Comparison of ENCODE assay signal across 14 mouse cellular contexts in the genomic region with DNA sequence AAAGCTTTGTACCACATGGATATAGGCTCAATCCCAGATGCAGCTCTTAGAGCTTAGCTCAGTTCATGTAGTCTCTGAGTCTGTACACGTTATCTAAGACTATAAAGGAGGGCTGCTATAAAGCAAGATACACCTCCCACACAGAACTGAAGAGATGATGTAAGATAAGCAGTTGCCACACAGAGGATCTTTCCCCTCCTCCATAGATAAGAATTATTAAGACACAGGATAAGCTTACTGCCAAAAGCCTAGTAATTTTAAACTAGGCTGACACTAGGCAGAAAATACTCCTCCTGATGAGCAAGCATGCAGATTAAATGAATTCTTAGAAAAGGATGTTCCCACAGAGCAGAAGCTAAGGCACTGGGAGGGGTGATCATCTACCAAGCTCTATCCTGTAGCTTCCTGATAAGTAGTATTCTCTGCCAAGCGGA. TPM values are rescaled to one million over a fixed set of nuclear protein-coding genes. Genes with fewer than 3 reads are reported as not detected.
DNase-seq lines count a peak whose midpoint lies in the region; ATAC-seq and TF ChIP-seq lines count a peak whose summit lies in the region.
"Had no signal": no experiment of that assay in that cellular context is flagged by ENCODE, and none has a peak within 500 bp of the region (broad histone marks: within the 10 kb centered on the region; RNA-seq: fewer than 3 reads in every experiment).

No protein-coding gene starts in this region.

- no peak overlapping the region for H3K27ac ChIP-seq in liver, embryonic 14.5 days
- H3K27ac ChIP-seq in forebrain, embryonic 14.5 days (ENCODE audit: low read depth, low read length), result no peak overlapping the region
- H3K27ac ChIP-seq: heart, embryonic 13.5 days; limb, embryonic 15.5 days had no signal

- H3K9me3 ChIP-seq in liver, embryonic 14.5 days (ENCODE audit: control insufficient read depth, low read length), result no peaks in the 10 kb centered on the region; the same call in 1 of the 2 replicates
- no peaks in the 10 kb centered on the region for H3K9me3 ChIP-seq in forebrain, embryonic 14.5 days (replicated peaks; ENCODE audit: control insufficient read depth, low read length)
- H3K9me3 ChIP-seq: limb, embryonic 15.5 days had no signal

- H3K36me3 ChIP-seq in liver, embryonic 14.5 days (replicated peaks; ENCODE audit: control insufficient read depth, insufficient read depth, low read depth), result no peaks in the 10 kb centered on the region
- H3K36me3 ChIP-seq in forebrain, embryonic 14.5 days (ENCODE audit: control insufficient read depth, insufficient read depth, low read length), result no peaks in the 10 kb centered on the region

- peaks cover 8 to 15% of the 10 kb centered on the region in 2 experiments; a peak in 3 of 4 replicates for H3K4me1 ChIP-seq in liver, embryonic 14.5 days (replicated peaks; ENCODE audit: control insufficient read depth in 2 of 2, insufficient read depth in 2 of 2, low read length in 1 of 2)
- H3K4me1 ChIP-seq in forebrain, embryonic 14.5 days (ENCODE audit: control insufficient read depth, insufficient read depth, low read length), result peaks cover 11% of the 10 kb centered on the region
- H3K4me1 ChIP-seq: limb, embryonic 15.5 days had no signal

- no peak for TF ChIP-seq CTCF in liver, embryonic 14.5 days (IDR thresholded peaks at IDR 0.05; ENCODE audit: low read depth)

- H3K4me2 ChIP-seq in liver, embryonic 14.5 days (ENCODE audit: low read depth), result peak overlapping the region; percentile 16; the same call in 1 of the 2 replicates
- H3K4me2 ChIP-seq in forebrain, embryonic 14.5 days (ENCODE audit: low read length), result no peak overlapping the region
- H3K4me2 ChIP-seq: heart, embryonic 13.5 days; limb, embryonic 15.5 days had no signal

- H3K27me3 ChIP-seq in liver, embryonic 14.5 days (ENCODE audit: control insufficient read depth, insufficient read depth, low read length), result no peaks in the 10 kb centered on the region
- H3K27me3 ChIP-seq in forebrain, embryonic 14.5 days (replicated peaks; ENCODE audit: control insufficient read depth, insufficient read depth, low read length), result no peaks in the 10 kb centered on the region
- H3K27me3 ChIP-seq: heart, embryonic 13.5 days; limb, embryonic 15.5 days had no signal

- no peak overlapping the region for H3K9ac ChIP-seq in liver, embryonic 14.5 days (replicated peaks)
- no peak overlapping the region for H3K9ac ChIP-seq in forebrain, embryonic 14.5 days (ENCODE audit: low read length)
- H3K9ac ChIP-seq: heart, embryonic 13.5 days; limb, embryonic 15.5 days had no signal

- 0 out of 2 replicates have a peak, but pooled peaks have one; percentile 4 for ATAC-seq in common myeloid progenitor, adult 5-6 weeks (replicated peaks; ENCODE audit: low read depth, poor library complexity, severe bottlenecking)
- peak; percentile 85 for ATAC-seq in liver, embryonic 14.5 days (ENCODE audit: insufficient read depth)
- ATAC-seq in forebrain, embryonic 14.5 days, result no peak
- ATAC-seq: midbrain, embryonic 16.5 days had no signal

- peak; percentile 13 for DNase-seq in lung, postnatal 36 days
- no peak for DNase-seq in lung, adult 18-20 months
- peak; percentile 20 to 39 (median 24) for DNase-seq in liver, embryonic 14.5 days (ENCODE audit: low read depth in 3 of 3, low spot score in 3 of 3)
- no peak for DNase-seq in cerebellum, postnatal 36 days
- no peak for DNase-seq in forebrain, embryonic 14.5 days (ENCODE audit: low spot score)
- no peak for DNase-seq in ovary, postnatal 10 days (ENCODE audit: low spot score)
- DNase-seq: cerebellum, adult 2 months; kidney, postnatal 10 days; right cerebral cortex, postnatal 14 days; thymus, postnatal 4 days had no signal

- no peak overlapping the region for H3K4me3 ChIP-seq in liver, embryonic 14.5 days (ENCODE audit: insufficient read depth in 1 of 2, low read depth in 2 of 2, low read length in 2 of 2)
- no peak overlapping the region for H3K4me3 ChIP-seq in forebrain, embryonic 14.5 days (ENCODE audit: low read depth, low read length)
- H3K4me3 ChIP-seq: heart, embryonic 13.5 days; limb, embryonic 15.5 days had no signal

- peak; percentile 31; the same call in 1 of the 2 replicates for TF ChIP-seq EP300 in liver, embryonic 14.5 days (IDR thresholded peaks at IDR 0.05; ENCODE audit: low read depth)

- WGBS in liver, embryonic 14.5 days (ENCODE audit: insufficient replicate concordance), result 5% methylated on average over 2 of the region's 2 CpGs
- WGBS in forebrain, embryonic 14.5 days, result 86% methylated on average over 2 of the region's 2 CpGs

RNA-seq across cellular contexts. Expression of gene Pdhx, which starts 55.9 kb away (rescaled TPM):
- total RNA-seq in common myeloid progenitor, adult 5-6 weeks (2017), result 21.5 and 37.1 TPM in 2 replicates
- polyA plus RNA-seq in liver, embryonic 14.5 days (2012; rRNA removed), result 11.7 and 16.0 TPM in 2 replicates
- 23.1 and 23.8 TPM in 2 replicates for polyA plus RNA-seq in liver, embryonic 14.5 days (2014; fragmentation: Nextera tagmentation; extraction: Ambion mirVana)
- 63.8 and 67.5 TPM in 2 replicates for polyA plus RNA-seq in forebrain, embryonic 14.5 days (2014; fragmentation: Nextera tagmentation; extraction: Ambion mirVana)

RNA-seq across cellular contexts. Expression of gene Apip, which starts 56.1 kb away (rescaled TPM):
- 27.4 and 52.7 TPM in 2 replicates for total RNA-seq in common myeloid progenitor, adult 5-6 weeks (2017)
- polyA plus RNA-seq in liver, embryonic 14.5 days (2012; rRNA removed), result 14.8 and 24.4 TPM in 2 replicates
- polyA plus RNA-seq in liver, embryonic 14.5 days (2014; fragmentation: Nextera tagmentation; extraction: Ambion mirVana), result 45.1 and 46.0 TPM in 2 replicates
- 52.4 and 61.6 TPM in 2 replicates for polyA plus RNA-seq in forebrain, embryonic 14.5 days (2014; fragmentation: Nextera tagmentation; extraction: Ambion mirVana)

Comparison
In these comparisons a context has a peak if more than half of its experiments do, and no peak if none do; other contexts are left out.
1. DNase-seq: peak in lung, postnatal 36 days (single experiment) and liver, embryonic 14.5 days (3 of 3); none in lung, adult 18-20 months (0 of 2), cerebellum, postnatal 36 days (0 of 2), forebrain, embryonic 14.5 days (single experiment) and ovary, postnatal 10 days (single experiment).